ENCODE assay signal across 8 mouse cellular contexts in genomic region chr11:70608381-70609066, GRCm38 (mm10). TPM values are rescaled to one million over a fixed set of nuclear protein-coding genes. Genes with fewer than 3 reads are reported as not detected.
A peak's percentile ranks its signal among the peaks of the same experiment; 100 is the strongest.
DNase-seq lines count a peak whose midpoint lies in the region; ATAC-seq and TF ChIP-seq lines count a peak whose summit lies in the region.
"Had no signal": no experiment of that assay in that cellular context is flagged by ENCODE, and none has a peak within 500 bp of the region (broad histone marks: within the 10 kb centered on the region; RNA-seq: fewer than 3 reads in every experiment).

No protein-coding gene starts in this region.

- H3K9me3 ChIP-seq in intestine, postnatal 0 days (ENCODE audit: control insufficient read depth): no peaks in the 10 kb centered on the region
- no peaks in the 10 kb centered on the region for H3K9me3 ChIP-seq in intestine, embryonic 16.5 days (ENCODE audit: control insufficient read depth, low read length)
- H3K9me3 ChIP-seq in kidney, embryonic 16.5 days (ENCODE audit: low read length): no peaks in the 10 kb centered on the region
- H3K9me3 ChIP-seq in heart, embryonic 10.5 days: no peaks in the 10 kb centered on the region
- H3K9me3 ChIP-seq: limb, embryonic 13.5 days had no signal

- H3K4me3 ChIP-seq in intestine, postnatal 0 days (ENCODE audit: low read depth, low read length): no peak overlapping the region
- H3K4me3 ChIP-seq in intestine, embryonic 16.5 days (ENCODE audit: low read length): no peak overlapping the region
- no peak overlapping the region for H3K4me3 ChIP-seq in kidney, embryonic 16.5 days (ENCODE audit: low read length)
- H3K4me3 ChIP-seq in heart, embryonic 10.5 days: no peak overlapping the region
- H3K4me3 ChIP-seq: limb, embryonic 13.5 days had no signal

- TF ChIP-seq CTCF in intestine, postnatal 0 days (IDR thresholded peaks at IDR 0.05; ENCODE audit: low read depth): peak; percentile 65

- no peak overlapping the region for H3K27ac ChIP-seq in intestine, postnatal 0 days (ENCODE audit: low read depth, low read length)
- no peak overlapping the region for H3K27ac ChIP-seq in intestine, embryonic 16.5 days (ENCODE audit: low read length)
- H3K27ac ChIP-seq in kidney, embryonic 16.5 days (ENCODE audit: low read length): peak overlapping the region; percentile 16; the same call in 1 of the 2 replicates
- no peak overlapping the region for H3K27ac ChIP-seq in heart, embryonic 10.5 days
- H3K27ac ChIP-seq: limb, embryonic 13.5 days had no signal

- no peak overlapping the region for H3K9ac ChIP-seq in intestine, postnatal 0 days (ENCODE audit: low read depth, low read length)
- H3K9ac ChIP-seq in intestine, embryonic 16.5 days (ENCODE audit: low read depth, low read length): no peak overlapping the region
- H3K9ac ChIP-seq in kidney, embryonic 16.5 days (replicated peaks; ENCODE audit: low read length): no peak overlapping the region
- H3K9ac ChIP-seq: limb, embryonic 13.5 days had no signal

- DNase-seq in WW6 (ENCODE audit: low read depth, low spot score): peak; percentile 50
- DNase-seq in spleen, postnatal 4 days (ENCODE audit: low spot score in 2 of 2): peak; percentile 35 to 79
- no peak for DNase-seq in heart, embryonic 10.5 days (ENCODE audit: low spot score)

- peaks cover 93% of the 10 kb centered on the region for H3K36me3 ChIP-seq in intestine, postnatal 0 days (ENCODE audit: control insufficient read depth, insufficient read depth)
- H3K36me3 ChIP-seq in intestine, embryonic 16.5 days (ENCODE audit: control insufficient read depth, insufficient read depth, low read length): peaks cover 31% of the 10 kb centered on the region
- peaks cover 91% of the 10 kb centered on the region for H3K36me3 ChIP-seq in kidney, embryonic 16.5 days (ENCODE audit: insufficient read depth, low read length)
- H3K36me3 ChIP-seq in heart, embryonic 10.5 days: peaks cover 97% of the 10 kb centered on the region

- 90% methylated on average over 26 of the region's 26 CpGs for WGBS in intestine, postnatal 0 days
- WGBS in intestine, embryonic 16.5 days: 88% methylated on average over 26 of the region's 26 CpGs
- 73% methylated on average over 26 of the region's 26 CpGs for WGBS in kidney, embryonic 16.5 days
- 88% methylated on average over 26 of the region's 26 CpGs for WGBS in heart, embryonic 10.5 days

- no peaks in the 10 kb centered on the region for H3K27me3 ChIP-seq in intestine, postnatal 0 days (replicated peaks; ENCODE audit: control insufficient read depth, insufficient read depth, low read length)
- no peaks in the 10 kb centered on the region for H3K27me3 ChIP-seq in intestine, embryonic 16.5 days (replicated peaks; ENCODE audit: control insufficient read depth, insufficient read depth, low read length)
- H3K27me3 ChIP-seq in kidney, embryonic 16.5 days (ENCODE audit: insufficient read depth, low read length): no peaks in the 10 kb centered on the region
- no peaks in the 10 kb centered on the region for H3K27me3 ChIP-seq in heart, embryonic 10.5 days (ENCODE audit: insufficient read depth, poor library complexity, severe bottlenecking)
- H3K27me3 ChIP-seq: limb, embryonic 13.5 days had no signal

- no peak for ATAC-seq in intestine, postnatal 0 days
- ATAC-seq in intestine, embryonic 16.5 days: no peak
- ATAC-seq in kidney, embryonic 16.5 days (ENCODE audit: low FRiP score, low TSS enrichment): peak; percentile 77
- no peak for ATAC-seq in megakaryocyte, adult 5-6 weeks (ENCODE audit: poor library complexity, severe bottlenecking)

- no peaks in the 10 kb centered on the region for H3K4me1 ChIP-seq in intestine, postnatal 0 days (replicated peaks; ENCODE audit: control insufficient read depth, insufficient read depth, low read length)
- 0 out of 2 replicates have a peak, but pooled peaks cover 2% of the 10 kb centered on the region for H3K4me1 ChIP-seq in intestine, embryonic 16.5 days (ENCODE audit: control insufficient read depth, insufficient read depth, low read length)
- peaks cover 11% of the 10 kb centered on the region; the same call in 1 of the 2 replicates for H3K4me1 ChIP-seq in kidney, embryonic 16.5 days (ENCODE audit: insufficient read depth, low read length)
- H3K4me1 ChIP-seq in heart, embryonic 10.5 days: peaks cover 7% of the 10 kb centered on the region
- H3K4me1 ChIP-seq: limb, embryonic 13.5 days had no signal

- no peak overlapping the region for H3K4me2 ChIP-seq in intestine, postnatal 0 days (replicated peaks; ENCODE audit: low read depth)
- H3K4me2 ChIP-seq in intestine, embryonic 16.5 days (ENCODE audit: low read depth, low read length): no peak overlapping the region
- H3K4me2 ChIP-seq in kidney, embryonic 16.5 days (replicated peaks; ENCODE audit: low read depth, low read length): no peak overlapping the region
- H3K4me2 ChIP-seq: limb, embryonic 13.5 days had no signal

RNA-seq across cellular contexts. Expression of gene 4930544D05Rik, which starts 7.1 kb away (rescaled TPM):
- polyA plus RNA-seq in intestine, postnatal 0 days (2015; fragmentation: Nextera tagmentation; extraction: Ambion mirVana): not detected in 2 replicates
- not detected in 2 replicates for polyA plus RNA-seq in intestine, embryonic 16.5 days (2015; fragmentation: Nextera tagmentation; extraction: Ambion mirVana)
- not detected in 2 replicates for polyA plus RNA-seq in kidney, embryonic 16.5 days (2015; fragmentation: Nextera tagmentation; extraction: Ambion mirVana)
- not detected in 2 replicates for total RNA-seq in megakaryocyte, adult 5-6 weeks (2015)
- not detected in 2 replicates for total RNA-seq in megakaryocyte, adult 5-6 weeks (2017)
- not detected in 2 replicates for polyA plus RNA-seq in heart, embryonic 10.5 days (2016; fragmentation: Nextera tagmentation; extraction: Ambion mirVana)
- polyA plus RNA-seq: limb, embryonic 13.5 days had no signal

RNA-seq across cellular contexts. Expression of gene Chrne, which starts 10.5 kb away (rescaled TPM):
- polyA plus RNA-seq in intestine, postnatal 0 days (2015; fragmentation: Nextera tagmentation; extraction: Ambion mirVana): 0.12 TPM in 1 of 2 replicates, not detected in the other
- polyA plus RNA-seq in intestine, embryonic 16.5 days (2015; fragmentation: Nextera tagmentation; extraction: Ambion mirVana): 0.17 TPM in 1 of 2 replicates, not detected in the other
- 0.19 TPM in 1 of 2 replicates, not detected in the other for polyA plus RNA-seq in kidney, embryonic 16.5 days (2015; fragmentation: Nextera tagmentation; extraction: Ambion mirVana)
- 0.36 TPM in 1 of 2 replicates, not detected in the other for total RNA-seq in megakaryocyte, adult 5-6 weeks (2015)
- total RNA-seq in megakaryocyte, adult 5-6 weeks (2017): 0.41 and 1.2 TPM in 2 replicates
- polyA plus RNA-seq in heart, embryonic 10.5 days (2016; fragmentation: Nextera tagmentation; extraction: Ambion mirVana): not detected in 2 replicates
- polyA plus RNA-seq: limb, embryonic 13.5 days had no signal

RNA-seq across cellular contexts. Expression of gene Gp1ba, which starts 30.4 kb away (rescaled TPM):
- polyA plus RNA-seq in intestine, postnatal 0 days (2015; fragmentation: Nextera tagmentation; extraction: Ambion mirVana): 0.07 and 0.10 TPM in 2 replicates
- polyA plus RNA-seq in intestine, embryonic 16.5 days (2015; fragmentation: Nextera tagmentation; extraction: Ambion mirVana): 0.05 and 0.06 TPM in 2 replicates
- 0.11 and 0.21 TPM in 2 replicates for polyA plus RNA-seq in kidney, embryonic 16.5 days (2015; fragmentation: Nextera tagmentation; extraction: Ambion mirVana)
- total RNA-seq in megakaryocyte, adult 5-6 weeks (2015): 0.20 and 0.23 TPM in 2 replicates
- total RNA-seq in megakaryocyte, adult 5-6 weeks (2017): 0.04 TPM in 1 of 2 replicates, not detected in the other
- polyA plus RNA-seq in heart, embryonic 10.5 days (2016; fragmentation: Nextera tagmentation; extraction: Ambion mirVana): 1.6 and 1.9 TPM in 2 replicates

RNA-seq across cellular contexts. Expression of gene Rnf167, which starts 38.5 kb away (rescaled TPM):
- polyA plus RNA-seq in intestine, postnatal 0 days (2015; fragmentation: Nextera tagmentation; extraction: Ambion mirVana): 107 TPM in 2 replicates
- polyA plus RNA-seq in intestine, embryonic 16.5 days (2015; fragmentation: Nextera tagmentation; extraction: Ambion mirVana): 121 and 123 TPM in 2 replicates
- polyA plus RNA-seq in kidney, embryonic 16.5 days (2015; fragmentation: Nextera tagmentation; extraction: Ambion mirVana): 130 and 137 TPM in 2 replicates
- total RNA-seq in megakaryocyte, adult 5-6 weeks (2015): 75.6 and 82.1 TPM in 2 replicates
- 57.4 and 60.0 TPM in 2 replicates for total RNA-seq in megakaryocyte, adult 5-6 weeks (2017)
- polyA plus RNA-seq in heart, embryonic 10.5 days (2016; fragmentation: Nextera tagmentation; extraction: Ambion mirVana): 68.3 and 74.4 TPM in 2 replicates

RNA-seq across cellular contexts. Expression of gene Slc25a11, which starts 38.8 kb away (rescaled TPM):
- 192 and 210 TPM in 2 replicates for polyA plus RNA-seq in intestine, postnatal 0 days (2015; fragmentation: Nextera tagmentation; extraction: Ambion mirVana)
- 215 and 216 TPM in 2 replicates for polyA plus RNA-seq in intestine, embryonic 16.5 days (2015; fragmentation: Nextera tagmentation; extraction: Ambion mirVana)
- polyA plus RNA-seq in kidney, embryonic 16.5 days (2015; fragmentation: Nextera tagmentation; extraction: Ambion mirVana): 229 and 235 TPM in 2 replicates
- total RNA-seq in megakaryocyte, adult 5-6 weeks (2015): 78.9 and 93.0 TPM in 2 replicates
- total RNA-seq in megakaryocyte, adult 5-6 weeks (2017): 63.4 and 66.1 TPM in 2 replicates
- polyA plus RNA-seq in heart, embryonic 10.5 days (2016; fragmentation: Nextera tagmentation; extraction: Ambion mirVana): 207 and 246 TPM in 2 replicates
